Comparison of ENCODE assay signal across 25 mouse cellular contexts in genomic region chr11:76891738-76892349, GRCm38 (mm10). TPM values are rescaled to one million over a fixed set of nuclear protein-coding genes. Genes with fewer than 3 reads are reported as not detected.
DNase-seq lines count a peak whose midpoint lies in the region; ATAC-seq and TF ChIP-seq lines count a peak whose summit lies in the region.
"Had no signal": no experiment of that assay in that cellular context is flagged by ENCODE, and none has a peak within 500 bp of the region (broad histone marks: within the 10 kb centered on the region; RNA-seq: fewer than 3 reads in every experiment).

No protein-coding gene starts in this region.

- H3K27ac ChIP-seq in gastrocnemius, adult 2 months = no peak overlapping the region; the same call in 1 of the 2 replicates
- H3K27ac ChIP-seq: embryonic facial prominence, embryonic 12.5 days; forebrain, embryonic 12.5 days; hindbrain, embryonic 13.5 days; hindbrain, postnatal 0 days had no signal

- H3K4me3 ChIP-seq in gastrocnemius, adult 2 months = no peak overlapping the region
- H3K4me3 ChIP-seq: embryonic facial prominence, embryonic 12.5 days; forebrain, embryonic 12.5 days; heart, embryonic 13.5 days; hindbrain, embryonic 13.5 days had no signal

- peak; percentile 77 for ATAC-seq in CD4-positive, CD25-positive, alpha-beta regulatory T cell, adult 4 months
- peak; percentile 73 for ATAC-seq in inflammation-experienced regulatory T-cells, adult 6 months
- ATAC-seq: forebrain, embryonic 16.5 days; hindbrain, postnatal 0 days; intestine, embryonic 16.5 days had no signal

- intact Hi-C loops in gastrocnemius, adult 2 months (cut with DNase I) = loop anchor here (2.0 to 10.0 kb wide), 2 partner anchors 45 to 217 kb away; partner anchors contain the start of genes Bhlha9, Cpd and Trarg1

- peak; percentile 59 for DNase-seq in heart, adult 11 months
- DNase-seq in heart, postnatal 4 days = no peak
- DNase-seq in 416B (ENCODE audit: low read depth) = peak; percentile 23
- DNase-seq in gastrocnemius, adult 2 months = no peak
- no peak for DNase-seq in lung, postnatal 4 days
- DNase-seq: adrenal gland, postnatal 36 days; cerebellum, adult 11 months; cerebellum, adult 8-10 months; cerebellum, postnatal 14 days; gastrocnemius, postnatal 36 days; heart, adult 18-20 months; kidney, adult 2 months had no signal

- no peak for TF ChIP-seq CTCF in gastrocnemius, adult 2 months (IDR thresholded peaks at IDR 0.05)

RNA-seq across cellular contexts. Expression of gene Tmigd1, which starts 10.1 kb away (rescaled TPM):
- under 1 TPM in 1 of 2 experiments, not detected in 1; 0.59 TPM for total RNA-seq in heart, postnatal 4 days (2021)
- under 1 TPM in 1 of 2 experiments, not detected in 1; 0.65 TPM for polyA plus RNA-seq in CD4-positive, CD25-positive, alpha-beta regulatory T cell, adult 4 months (2017; shearing (Covaris generic))
- polyA plus RNA-seq in inflammation-experienced regulatory T-cells, adult 6 months (2017; shearing (Covaris generic)) = 1 to 10 TPM in 2 of 3 experiments, under 1 TPM in 1; 0.42 to 2.8 (median 1.1) TPM
- under 1 TPM in 1 of 2 experiments, not detected in 1; 0.26 TPM for total RNA-seq in gastrocnemius, adult 2 months (2021)
- total RNA-seq: common myeloid progenitor, adult 5-6 weeks; gastrocnemius, adult 8-10 months; hematopoietic stem cell, adult 5-6 weeks; MEL had no signal
- polyA plus RNA-seq: embryonic facial prominence, embryonic 12.5 days; forebrain, embryonic 12.5 days; forebrain, embryonic 16.5 days; hindbrain, embryonic 13.5 days; hindbrain, postnatal 0 days had no signal

RNA-seq across cellular contexts. Expression of gene Blmh, which starts 32.8 kb away (rescaled TPM):
- 10 to 100 TPM; 66.1 to 74.4 TPM for total RNA-seq in heart, postnatal 4 days (2021)
- polyA plus RNA-seq in CD4-positive, CD25-positive, alpha-beta regulatory T cell, adult 4 months (2017; shearing (Covaris generic)) = 100 to 1,000 TPM in 1 of 2 experiments, 10 to 100 TPM in 1; 81.9 to 102 TPM
- polyA plus RNA-seq in inflammation-experienced regulatory T-cells, adult 6 months (2017; shearing (Covaris generic)) = 100 to 1,000 TPM in 1 of 3 experiments, 10 to 100 TPM in 2; 83.8 to 135 (median 88.1) TPM
- total RNA-seq in gastrocnemius, adult 2 months (2021) = 10 to 100 TPM; 27.2 to 35.2 TPM

RNA-seq across cellular contexts. Expression of gene Cpd, which starts 45.0 kb away (rescaled TPM):
- 10 to 100 TPM; 66.0 to 66.4 TPM for total RNA-seq in heart, postnatal 4 days (2021)
- polyA plus RNA-seq in CD4-positive, CD25-positive, alpha-beta regulatory T cell, adult 4 months (2017; shearing (Covaris generic)) = 1 to 10 TPM; 3.5 to 4.0 TPM
- 1 to 10 TPM; 3.8 to 5.5 (median 5.5) TPM for polyA plus RNA-seq in inflammation-experienced regulatory T-cells, adult 6 months (2017; shearing (Covaris generic))
- total RNA-seq in gastrocnemius, adult 2 months (2021) = 10 to 100 TPM; 25.7 to 30.5 TPM

Comparison
In these comparisons a context has a peak if more than half of its experiments do, and no peak if none do; other contexts are left out.
1. DNase-seq: peak in heart, adult 11 months (single experiment) and 416B (single experiment); none in heart, postnatal 4 days (single experiment), gastrocnemius, adult 2 months (single experiment) and lung, postnatal 4 days (0 of 2).